Mouse (Mus musculus): ENCODE results near the gene Olfr1036.
"Not testable (repeated sequence)": the region's sequence is repeated elsewhere in the genome, so short reads cannot be mapped to it uniquely, and the experiment has no call there.

GRCm38 (mm10) chr2:86073692-86074091, at the start of gene Olfr1036:
- not testable (repeated sequence) for TF ChIP-seq CTCF, EP300 (IDR thresholded peaks at IDR 0.05; ENCODE audit: low read depth)

Data from liver, embryonic 14.5 days (tissue).